Mouse (Mus musculus) E14TG2a.4 (cell line): ENCODE measurements around the gene Tnfrsf17.

ENCODE experiments used
- H3K27me3 ChIP-seq: 2 replicates; pipeline ENCODE4 v1.6.1; 2014; ENCODE audit warnings: low read length, control low read depth; ENCODE audit not compliant: insufficient read depth
- H3K36me3 ChIP-seq: 2 replicates; pipeline ENCODE4 v1.6.1; 2014; ENCODE audit warnings: low read length, control low read depth; ENCODE audit not compliant: insufficient read depth
- H3K4me1 ChIP-seq: replicated peaks from 2 replicates; pipeline ENCODE4 v1.6.1; 2014; ENCODE audit warnings: low read depth, low read length, control low read depth
- H3K4me3 ChIP-seq: replicated peaks from 2 replicates; pipeline ENCODE4 v1.5.1; 2014; ENCODE audit warnings: mild to moderate bottlenecking, low read length
- H3K9me3 ChIP-seq: 2 replicates; pipeline ENCODE4 v1.6.1; 2014; ENCODE audit warnings: low read length, control low read depth
- CTCF ChIP-seq: conservative IDR thresholded peaks from 2 replicates; pipeline ENCODE4 v1.5.1; 2014; ENCODE audit warnings: low read length
- NANOG ChIP-seq: IDR thresholded peaks from 2 replicates; pipeline ENCODE4 v1.6.1; 2014; ENCODE audit warnings: borderline replicate concordance, low read length, mixed read lengths
- POU5F1 ChIP-seq: IDR thresholded peaks from 2 replicates; pipeline ENCODE4 v1.6.1; 2014; ENCODE audit warnings: low read length, borderline replicate concordance

Tnfrsf17 gene

DNA sequence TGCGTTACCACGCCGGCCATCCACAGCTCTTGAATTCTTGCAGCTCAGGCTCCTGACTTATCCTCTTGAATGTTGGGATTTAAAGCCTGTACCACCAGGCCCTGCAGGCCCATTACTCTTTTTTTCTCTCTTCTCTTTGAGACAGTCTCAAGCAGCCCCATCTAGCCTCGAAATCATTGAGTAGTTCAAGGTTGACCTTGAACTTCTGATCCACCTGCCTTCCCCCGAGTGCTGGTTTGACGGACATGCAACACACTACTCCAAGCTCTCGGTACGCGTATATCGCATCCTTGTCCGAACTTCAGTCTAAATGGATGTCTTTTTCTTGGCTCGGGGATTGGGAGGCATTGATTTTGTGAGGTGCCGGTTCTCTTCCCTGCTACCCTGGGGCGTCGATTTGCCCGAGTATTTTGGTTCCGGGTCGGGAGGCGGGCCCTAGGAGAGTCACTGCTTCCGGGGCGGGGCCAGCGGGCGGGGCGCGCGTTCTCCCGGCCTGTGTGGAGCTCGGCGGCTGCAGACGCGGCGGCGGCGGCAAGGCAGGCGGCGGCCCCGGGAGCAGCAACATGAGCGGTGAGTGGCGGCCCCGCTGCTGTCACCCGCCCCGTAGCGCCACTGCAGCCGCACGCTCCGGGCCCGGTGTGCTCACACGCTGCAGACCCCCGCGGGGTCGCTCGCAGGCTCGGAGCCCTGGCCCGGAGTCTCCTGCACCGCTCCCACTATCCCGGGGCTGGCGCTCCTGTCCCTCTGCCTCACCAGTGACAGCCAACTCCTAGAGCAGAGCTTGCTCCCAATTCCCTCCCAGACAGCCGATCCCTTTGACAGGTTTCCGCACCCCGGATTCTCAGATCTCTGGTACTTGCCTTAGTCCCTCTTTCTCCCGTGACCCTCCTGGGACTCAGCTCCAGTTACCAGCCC lies 9.1 kb downstream of the Tnfrsf17 start, which contains the start of gene Snx29:
Gene Snx29 (plus strand): TSS at position 500 of the 915 bp plus-strand sequence.
- H3K36me3 ChIP-seq = peaks cover 11% of the 10 kb centered on the region
- H3K4me3 ChIP-seq = peak within 1 kb of the TSS; percentile 94
- no peaks in the 10 kb centered on the region for H3K9me3 ChIP-seq
- no peaks in the 10 kb centered on the region for H3K27me3 ChIP-seq
- H3K4me1 ChIP-seq = peaks cover 31% of the 10 kb centered on the region
- TF ChIP-seq CTCF (no peak), NANOG (no peak), POU5F1 (no peak)

DNA sequence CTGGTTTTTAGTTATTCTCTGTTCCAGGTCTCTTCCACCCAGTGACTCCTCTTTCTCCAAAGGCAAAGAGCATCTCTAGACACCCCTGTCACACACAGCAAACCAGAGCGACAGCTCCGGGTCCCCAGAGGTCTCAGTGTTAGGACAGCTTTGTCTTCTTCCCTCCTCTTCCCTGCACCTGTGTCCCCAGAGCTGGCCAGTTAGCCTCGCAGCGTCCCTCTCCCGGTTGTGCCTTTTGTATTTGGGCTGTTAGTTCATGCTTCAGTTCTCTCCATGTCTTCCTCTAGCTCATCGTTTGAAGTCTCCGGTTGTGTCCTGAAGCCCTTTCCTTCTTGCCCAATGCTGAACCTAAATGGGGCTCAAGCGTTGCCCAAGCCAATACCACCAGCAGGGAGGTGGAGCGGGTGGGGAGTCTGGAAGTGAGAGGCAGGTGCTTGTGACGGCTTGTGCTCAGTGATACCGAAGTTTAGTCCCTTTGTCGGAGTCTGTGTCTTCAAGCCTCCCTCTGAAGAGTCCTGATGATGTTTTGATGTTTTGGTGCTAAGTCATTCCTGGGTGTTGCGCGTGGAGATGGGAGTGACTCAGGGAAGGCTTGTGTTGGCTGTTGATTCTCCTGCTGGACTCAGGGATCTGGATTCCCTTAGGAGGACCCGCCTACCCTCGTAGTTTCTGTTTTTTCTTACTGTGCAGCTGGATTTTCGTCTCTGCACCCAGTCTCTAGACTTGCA lies 9.9 kb downstream of the Tnfrsf17 start:
- no peaks in the 10 kb centered on the region for H3K9me3 ChIP-seq
- TF ChIP-seq POU5F1 = no peak
- TF ChIP-seq NANOG = no peak
- TF ChIP-seq CTCF = no peak
- H3K4me1 ChIP-seq = peaks cover 34% of the 10 kb centered on the region
- H3K36me3 ChIP-seq = peaks cover 11% of the 10 kb centered on the region
- H3K27me3 ChIP-seq = no peaks in the 10 kb centered on the region
- peak overlapping the region; percentile 94 for H3K4me3 ChIP-seq

DNA sequence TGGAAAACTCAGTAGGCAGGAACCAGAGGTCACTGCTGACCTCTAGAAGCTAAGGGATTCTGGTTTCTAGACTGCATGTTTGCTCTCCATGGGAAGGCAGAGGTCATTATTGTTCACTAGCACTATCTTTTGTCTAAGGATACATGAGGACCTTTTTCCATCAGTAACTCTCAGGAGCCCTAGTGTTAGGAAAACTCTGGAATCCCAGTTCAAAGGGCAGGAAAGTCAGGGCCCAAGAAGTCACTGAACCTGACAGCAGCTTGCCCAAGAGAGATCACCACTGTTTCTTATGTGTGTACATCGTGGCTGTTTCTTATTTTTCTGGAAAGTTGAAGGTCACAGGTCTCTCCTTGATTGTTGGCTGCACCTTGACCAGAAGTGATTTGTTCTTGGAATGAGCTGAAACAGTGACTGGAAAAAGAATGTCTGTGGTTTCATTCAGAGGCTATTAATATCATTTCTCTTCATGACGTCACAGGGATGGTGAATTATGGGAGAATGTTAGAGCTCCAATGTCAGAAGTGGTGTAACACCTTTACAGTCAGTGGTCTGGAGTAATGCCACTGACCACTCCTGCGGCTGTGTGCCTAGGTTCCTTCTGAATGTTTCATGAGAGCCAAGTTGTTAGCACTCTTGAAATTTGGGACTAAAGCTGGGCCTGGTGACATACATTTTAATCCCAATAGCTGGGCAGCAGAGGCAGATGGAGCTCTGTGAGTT lies 16.6 kb downstream of the Tnfrsf17 start:
- TF ChIP-seq NANOG (no peak), CTCF (no peak), POU5F1 (no peak)
- H3K4me3 ChIP-seq = no peak overlapping the region
- peaks cover 13% of the 10 kb centered on the region for H3K36me3 ChIP-seq
- peaks cover 34% of the 10 kb centered on the region for H3K4me1 ChIP-seq
- H3K27me3 ChIP-seq = no peaks in the 10 kb centered on the region
- H3K9me3 ChIP-seq = peaks cover 4% of the 10 kb centered on the region; the same call in 1 of the 2 replicates

- no peak overlapping the region for H3K4me3 ChIP-seq
- peaks cover 4% of the 10 kb centered on the region; the same call in 1 of the 2 replicates for H3K9me3 ChIP-seq
- H3K4me1 ChIP-seq = peaks cover 34% of the 10 kb centered on the region
- TF ChIP-seq POU5F1 = no peak
- TF ChIP-seq CTCF = no peak
- TF ChIP-seq NANOG = no peak
- H3K27me3 ChIP-seq = no peaks in the 10 kb centered on the region
- 0 out of 2 replicates have a peak, but pooled peaks cover 7% of the 10 kb centered on the region for H3K36me3 ChIP-seq
Observed at GRCm38 (mm10) chr16:11331030-11331429, 17.4 kb downstream of the Tnfrsf17 start.

DNA sequence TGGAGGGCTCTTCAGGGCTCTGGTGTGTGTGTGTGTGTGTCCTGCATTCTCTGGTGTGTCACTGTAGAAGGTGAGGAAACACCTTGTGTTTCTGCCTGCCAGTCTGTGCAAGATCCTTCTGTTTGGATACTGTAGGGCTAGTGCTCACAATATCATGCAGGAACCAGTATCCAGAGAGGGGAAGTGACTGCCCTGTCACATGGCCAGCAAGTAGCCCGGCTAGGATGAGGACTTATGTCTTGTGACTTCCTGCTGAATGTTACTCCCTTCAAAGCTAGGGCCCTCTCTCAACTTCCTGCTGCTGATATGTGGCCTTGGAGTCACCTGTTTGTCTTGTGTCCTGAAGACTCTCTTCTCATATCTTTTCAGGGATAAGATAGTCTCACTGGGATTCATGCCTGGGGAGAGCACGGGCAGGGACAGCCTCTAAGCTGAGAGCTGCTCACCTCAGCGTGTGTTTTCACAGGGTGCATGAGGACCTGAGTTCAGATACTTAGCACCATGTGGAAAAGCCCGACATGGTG lies 29.7 kb downstream of the Tnfrsf17 start:
- Histone ChIP-seq H3K4me3 (no peak overlapping the region), H3K9me3 (no peaks in the 10 kb centered on the region), H3K4me1 (peaks cover 45% of the 10 kb centered on the region), H3K27me3 (no peaks in the 10 kb centered on the region), H3K36me3 (peaks cover 17% of the 10 kb centered on the region)
- TF ChIP-seq NANOG (no peak), CTCF (no peak), POU5F1 (no peak)

- H3K36me3 ChIP-seq = peaks cover 43% of the 10 kb centered on the region
- no peaks in the 10 kb centered on the region for H3K9me3 ChIP-seq
- no peaks in the 10 kb centered on the region for H3K27me3 ChIP-seq
- H3K4me1 ChIP-seq = peaks cover 65% of the 10 kb centered on the region
- H3K4me3 ChIP-seq = no peak overlapping the region
- TF ChIP-seq NANOG (no peak), CTCF (no peak), POU5F1 (no peak)
Observed at GRCm38 (mm10) chr16:11351903-11352302, 38.3 kb downstream of the Tnfrsf17 start.

DNA sequence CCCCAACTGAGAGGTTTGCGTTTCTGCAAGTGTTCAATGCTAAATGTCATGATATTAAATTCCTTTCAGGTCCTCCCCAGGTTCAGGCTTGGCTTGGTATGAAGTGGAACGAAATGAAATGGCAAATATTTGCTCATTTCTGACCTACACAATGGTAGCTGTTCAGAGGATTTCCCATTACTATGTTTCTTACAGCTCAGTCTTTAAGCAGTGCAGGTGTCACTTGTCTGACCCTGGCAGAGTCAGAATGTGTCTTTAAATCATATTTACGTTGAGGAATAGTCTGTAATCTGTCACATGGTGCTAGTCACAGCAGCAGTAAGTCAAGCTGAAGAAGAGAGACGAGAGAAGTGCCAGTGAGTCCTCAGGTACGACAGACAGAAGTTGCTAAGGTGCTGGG lies 45.6 kb downstream of the Tnfrsf17 start:
- peaks cover 75% of the 10 kb centered on the region for H3K4me1 ChIP-seq
- TF ChIP-seq CTCF (no peak), NANOG (no peak), POU5F1 (no peak)
- H3K27me3 ChIP-seq = no peaks in the 10 kb centered on the region
- H3K36me3 ChIP-seq = peaks cover 14% of the 10 kb centered on the region
- H3K4me3 ChIP-seq = peak overlapping the region; percentile 63
- no peaks in the 10 kb centered on the region for H3K9me3 ChIP-seq

GRCm38 (mm10) chr16:11359919-11360318 lies 46.3 kb downstream of the Tnfrsf17 start:
- H3K4me1 ChIP-seq = peaks cover 67% of the 10 kb centered on the region
- TF ChIP-seq NANOG (no peak; the same call in 1 of the 2 replicates), CTCF (no peak), POU5F1 (no peak)

More at GRCm38 (mm10) chr16:11359919-11360318, 46.3 kb downstream of the Tnfrsf17 start:
- Histone ChIP-seq H3K36me3 (peaks cover 8% of the 10 kb centered on the region), H3K27me3 (no peaks in the 10 kb centered on the region), H3K4me3 (peak overlapping the region; percentile 63), H3K9me3 (no peaks in the 10 kb centered on the region)
